Mouse (Mus musculus): Measurements from ENCODE around the gene Acads. TPM values are rescaled to one million over a fixed set of nuclear protein-coding genes. Genes with fewer than 3 reads are reported as not detected.
"Not testable (repeated sequence)": the region's sequence is repeated elsewhere in the genome, so short reads cannot be mapped to it uniquely, and the experiment has no call there.

The Acads gene
- polyA plus RNA-seq (2016; fragmentation: Nextera tagmentation; extraction: Ambion mirVana) = 38.1 and 38.5 TPM in 2 replicates

- ATAC-seq (ENCODE audit: low FRiP score, low read depth) = peak; percentile 85
- peaks cover 13% of the 10 kb centered on the region; the same call in 1 of the 2 replicates for H3K4me1 ChIP-seq
- peak within 1 kb of the TSS; percentile 35; the same call in 1 of the 2 replicates for H3K27ac ChIP-seq (replicated peaks)
- WGBS = under 1% methylated on average over 37 of the region's 39 CpGs
- peak within 1 kb of the TSS; percentile 80 for H3K9ac ChIP-seq (replicated peaks)
- H3K36me3 ChIP-seq = peaks cover 41% of the 10 kb centered on the region
- peak within 1 kb of the TSS; percentile 81 for H3K4me3 ChIP-seq
- no peaks in the 10 kb centered on the region for H3K9me3 ChIP-seq
- peak within 1 kb of the TSS; percentile 77 for H3K4me2 ChIP-seq (replicated peaks)
- H3K27me3 ChIP-seq = no peaks in the 10 kb centered on the region
Measured at GRCm38 (mm10) chr5:115118961-115119570, at the start of gene Acads. Gene Acads, minus strand, starts transcription at chr5:115119346.

DNA sequence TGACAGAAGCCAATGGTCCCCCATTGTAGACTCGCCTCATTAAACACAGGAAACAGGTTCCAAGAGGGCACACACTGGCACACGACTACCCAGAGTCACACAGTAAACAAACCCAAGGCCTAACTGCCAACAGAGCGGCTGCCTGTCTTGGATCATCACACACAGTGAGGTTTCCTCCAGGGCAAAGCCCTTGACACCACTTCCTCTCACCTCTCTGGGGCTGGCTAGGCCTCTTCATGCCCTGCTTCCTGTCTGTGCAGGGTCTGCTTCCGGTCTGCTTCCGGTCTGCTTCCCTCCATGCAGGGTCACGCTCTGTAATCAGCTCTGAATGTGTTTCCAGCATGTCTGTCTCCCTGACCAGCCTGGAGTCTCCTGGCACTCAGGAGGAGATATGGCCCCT, 48.2 kb upstream of the Acads start:
- no peak for ATAC-seq (ENCODE audit: low FRiP score, low read depth)
- no peak overlapping the region for H3K9ac ChIP-seq (replicated peaks)
- no peak overlapping the region for H3K4me3 ChIP-seq
- no peaks in the 10 kb centered on the region for H3K27me3 ChIP-seq
- 82% methylated on average over 6 of the region's 6 CpGs for WGBS
- H3K36me3 ChIP-seq = no peaks in the 10 kb centered on the region
- no peak overlapping the region for H3K27ac ChIP-seq (replicated peaks)
- peaks cover 6% of the 10 kb centered on the region; the same call in 1 of the 2 replicates for H3K4me1 ChIP-seq
- H3K4me2 ChIP-seq (replicated peaks) = no peak overlapping the region
- no peaks in the 10 kb centered on the region for H3K9me3 ChIP-seq

DNA sequence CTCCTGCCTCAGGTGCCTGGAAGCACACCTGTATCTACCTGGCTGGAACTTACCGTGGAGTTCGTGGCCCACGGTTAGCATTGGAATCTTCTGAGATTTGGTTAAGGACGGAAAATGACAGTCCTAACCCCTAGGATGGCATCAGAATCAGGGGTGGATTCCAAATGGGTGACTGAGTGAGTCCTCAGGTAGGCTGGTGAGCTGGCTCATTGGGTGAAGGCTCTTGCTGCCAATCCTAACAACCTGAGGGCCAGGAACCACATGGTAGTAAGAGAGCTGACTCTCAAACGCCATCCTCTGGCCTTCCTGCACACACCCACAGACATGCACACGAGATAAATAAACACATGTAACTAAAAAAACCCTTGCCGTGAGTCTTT, 47.7 kb upstream of the Acads start:
- Histone ChIP-seq H3K4me3 (no peak overlapping the region), H3K27ac (replicated peaks) (no peak overlapping the region), H3K9ac (replicated peaks) (no peak overlapping the region), H3K27me3 (no peaks in the 10 kb centered on the region), H3K4me1 (peaks cover 6% of the 10 kb centered on the region; the same call in 1 of the 2 replicates), H3K4me2 (replicated peaks) (no peak overlapping the region), H3K36me3 (no peaks in the 10 kb centered on the region), H3K9me3 (no peaks in the 10 kb centered on the region)
- whole genome bisulfite sequencing = 85% methylated on average over 7 of the region's 7 CpGs
- no peak for ATAC-seq (ENCODE audit: low FRiP score, low read depth)

DNA sequence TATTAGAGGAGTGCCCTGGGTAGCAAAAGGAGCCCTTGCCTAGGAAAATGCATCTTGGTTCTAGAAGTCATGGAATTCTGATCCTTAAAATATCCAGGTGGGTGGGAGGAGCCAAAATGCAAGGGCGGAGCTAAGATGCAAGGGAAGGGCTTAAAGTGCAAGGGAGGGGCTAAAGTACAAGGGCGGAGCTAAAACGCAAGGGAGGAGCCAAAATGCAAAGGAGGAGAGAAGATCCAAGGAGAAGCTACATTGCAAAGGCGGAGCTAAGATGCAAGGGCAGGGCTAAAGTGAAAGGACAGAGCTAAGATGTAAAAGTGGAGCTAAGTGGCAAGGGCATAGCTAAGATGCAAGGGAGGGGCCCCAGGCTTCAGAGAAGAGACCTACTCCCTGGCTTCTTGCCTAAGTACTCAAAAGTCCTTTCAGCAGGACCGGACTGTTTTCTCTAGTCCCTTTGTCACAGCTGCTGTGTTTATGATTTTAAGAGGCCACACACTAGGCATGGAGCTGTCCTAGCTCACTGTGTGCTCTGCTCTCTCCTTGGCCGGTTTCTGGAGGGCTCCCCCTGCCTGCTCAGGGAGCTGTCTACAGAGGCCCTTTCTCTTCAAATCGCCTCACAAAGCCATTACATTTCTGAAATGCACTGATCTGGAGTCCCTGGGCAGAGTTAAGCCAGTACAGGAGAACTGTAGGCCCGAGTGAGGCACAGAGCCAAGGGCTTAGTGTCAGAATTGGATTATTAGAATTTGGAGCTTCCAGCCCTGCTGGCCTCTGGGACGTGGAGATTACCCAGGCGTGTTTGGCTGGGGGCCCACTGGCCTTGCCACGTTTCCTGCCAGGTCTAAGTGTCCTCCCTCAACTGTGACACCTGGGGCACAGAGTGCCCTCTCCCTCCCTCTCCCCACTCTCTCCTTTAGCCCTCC, 47.0 kb upstream of the Acads start:
- ATAC-seq (ENCODE audit: low FRiP score, low read depth) = no peak
- Histone ChIP-seq H3K36me3 (no peaks in the 10 kb centered on the region), H3K9me3 (no peaks in the 10 kb centered on the region), H3K4me3 (no peak overlapping the region), H3K4me2 (replicated peaks) (no peak overlapping the region), H3K27me3 (no peaks in the 10 kb centered on the region), H3K4me1 (peaks cover 6% of the 10 kb centered on the region; the same call in 1 of the 2 replicates), H3K9ac (replicated peaks) (no peak overlapping the region), H3K27ac (replicated peaks) (no peak overlapping the region)
- 53% methylated on average over 11 of the region's 11 CpGs for WGBS

- no peak overlapping the region for H3K4me2 ChIP-seq (replicated peaks)
- no peak for ATAC-seq (ENCODE audit: low FRiP score, low read depth)
- H3K9ac ChIP-seq (replicated peaks) = no peak overlapping the region
- H3K36me3 ChIP-seq = no peaks in the 10 kb centered on the region
- H3K27me3 ChIP-seq = no peaks in the 10 kb centered on the region
- no peak overlapping the region for H3K4me3 ChIP-seq
- H3K27ac ChIP-seq (replicated peaks) = no peak overlapping the region
- 65% methylated on average over 9 of the region's 9 CpGs for WGBS
- H3K4me1 ChIP-seq = peaks cover 6% of the 10 kb centered on the region; the same call in 1 of the 2 replicates
- no peaks in the 10 kb centered on the region for H3K9me3 ChIP-seq
Measured at GRCm38 (mm10) chr5:115165351-115165750, 46.2 kb upstream of the Acads start.

DNA sequence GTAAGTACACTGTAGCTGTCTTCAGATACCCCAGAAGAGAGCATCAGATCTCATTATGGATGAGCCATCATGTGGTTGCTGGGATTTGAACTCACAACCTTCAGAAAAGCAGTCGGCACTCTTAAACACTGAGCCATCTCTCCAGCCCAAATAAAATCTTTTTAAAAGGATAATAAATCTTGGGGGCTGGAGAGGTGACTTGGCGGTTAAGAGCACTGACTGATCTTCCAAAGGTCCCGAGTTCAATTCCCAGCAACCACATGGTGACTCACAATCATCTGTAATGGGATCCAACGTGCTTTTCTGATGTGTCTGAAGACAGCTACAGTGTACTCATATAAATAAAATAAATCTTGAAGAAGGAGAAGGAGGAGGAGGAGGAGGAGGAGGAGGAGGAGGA, 45.3 kb upstream of the Acads start:
- H3K27ac ChIP-seq (replicated peaks); H3K27me3 ChIP-seq; ATAC-seq (ENCODE audit: low FRiP score, low read depth); H3K4me2 ChIP-seq (replicated peaks); H3K4me1 ChIP-seq; H3K4me3 ChIP-seq; H3K36me3 ChIP-seq; H3K9me3 ChIP-seq; H3K9ac ChIP-seq (replicated peaks): not testable (repeated sequence)
- WGBS = 86% methylated on average over 4 of the region's 4 CpGs

DNA sequence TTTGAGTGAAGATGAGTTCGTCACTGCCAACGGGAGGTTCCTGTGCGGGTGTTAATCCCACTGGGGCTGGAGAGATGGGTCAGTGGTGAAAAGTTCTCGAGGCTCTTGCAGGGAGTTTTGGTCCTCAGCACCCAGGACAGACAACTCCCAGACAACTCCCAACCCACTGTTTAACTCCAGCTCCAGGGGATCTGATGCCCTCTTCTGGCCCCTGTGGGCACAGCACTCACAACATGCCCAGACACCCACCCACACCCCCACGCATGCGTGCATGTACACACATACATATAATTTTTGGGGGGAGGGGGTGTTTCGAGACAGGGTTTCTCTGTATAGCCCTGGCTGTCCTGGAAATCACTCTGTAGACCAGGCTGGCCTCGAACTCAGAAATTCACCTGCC, 44.4 kb upstream of the Acads start:
- H3K4me2 ChIP-seq (replicated peaks) = no peak overlapping the region
- no peaks in the 10 kb centered on the region for H3K36me3 ChIP-seq

DNA sequence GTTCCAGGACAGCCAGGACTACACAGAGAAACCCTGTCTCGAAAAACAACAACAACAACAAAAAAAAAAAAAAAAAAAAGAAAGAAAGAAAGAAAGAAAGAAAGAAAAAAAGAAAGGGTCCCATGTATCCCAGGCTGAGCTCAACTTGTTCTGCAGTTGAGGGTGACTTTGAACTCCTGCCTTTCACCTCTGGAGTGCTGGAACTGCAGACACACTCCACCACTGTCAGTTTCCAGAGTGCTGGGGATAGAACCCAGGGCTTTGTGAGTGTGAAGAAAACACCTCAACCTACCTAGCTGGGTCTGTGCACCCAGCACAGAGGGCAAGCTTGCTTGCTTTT, 42.8 kb upstream of the Acads start:
- not testable (repeated sequence) for ATAC-seq (ENCODE audit: low FRiP score, low read depth); H3K9ac ChIP-seq (replicated peaks)
- peaks cover 10% of the 10 kb centered on the region for H3K4me1 ChIP-seq

More for the DNA sequence above, 44.4 kb upstream of the Acads start:
- Histone ChIP-seq H3K4me1 (peaks cover 4% of the 10 kb centered on the region; the same call in 1 of the 2 replicates), H3K4me3 (no peak overlapping the region), H3K27ac (replicated peaks) (no peak overlapping the region), H3K9ac (replicated peaks) (no peak overlapping the region), H3K27me3 (no peaks in the 10 kb centered on the region), H3K9me3 (no peaks in the 10 kb centered on the region)
- WGBS = 46% methylated on average over 8 of the region's 8 CpGs
- ATAC-seq (ENCODE audit: low FRiP score, low read depth) = no peak

DNA sequence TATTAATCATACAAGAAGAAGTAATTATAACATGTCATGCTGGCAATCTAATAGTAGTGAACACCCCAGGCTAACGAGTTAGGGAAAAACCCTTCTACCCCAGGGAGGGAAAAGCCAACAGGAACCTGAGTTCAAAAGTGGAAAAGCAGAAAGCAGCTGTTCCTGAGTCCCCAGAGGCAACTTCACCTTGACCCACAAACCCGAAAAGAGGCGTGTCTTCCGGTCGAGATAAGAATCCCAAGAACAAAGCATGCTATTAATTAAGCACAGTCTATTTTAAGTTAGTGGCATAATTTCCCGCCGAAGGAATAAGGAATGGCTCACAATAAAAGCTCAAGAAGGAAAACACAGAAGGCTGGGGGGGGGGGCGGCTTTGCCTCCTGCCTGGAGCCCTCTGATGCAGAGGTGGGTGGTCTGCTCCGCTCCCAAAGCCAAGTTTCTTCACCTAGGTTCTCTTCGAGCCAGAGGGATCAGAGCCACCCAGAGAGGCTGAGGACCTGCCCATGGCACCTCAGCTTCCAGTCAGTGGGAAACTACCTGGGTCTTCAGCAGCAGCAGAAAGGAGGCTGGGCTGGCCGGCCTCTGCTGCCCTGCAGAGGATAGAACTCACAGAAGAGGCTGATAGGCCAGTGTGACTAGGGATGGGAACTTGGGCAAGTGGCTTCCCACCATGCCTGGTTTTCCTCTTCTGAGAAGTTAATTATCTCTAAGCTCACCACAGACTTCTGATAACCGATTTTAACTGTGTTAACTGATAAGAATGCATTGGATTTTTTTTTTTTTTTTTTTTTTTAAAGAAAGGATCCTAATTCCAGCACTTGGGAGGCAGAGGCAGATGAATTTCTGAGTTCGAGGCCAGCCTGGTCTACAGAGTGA, 42.2 kb upstream of the Acads start:
- H3K9ac ChIP-seq (replicated peaks) = no peak overlapping the region
- H3K36me3 ChIP-seq = no peaks in the 10 kb centered on the region
- WGBS = 64% methylated on average over 13 of the region's 13 CpGs
- H3K4me3 ChIP-seq = no peak overlapping the region
- H3K9me3 ChIP-seq = no peaks in the 10 kb centered on the region
- peaks cover 16% of the 10 kb centered on the region for H3K4me1 ChIP-seq
- H3K4me2 ChIP-seq (replicated peaks) = 0 out of 2 replicates have a peak overlapping the region, but pooled peaks have one; percentile 3
- no peak overlapping the region for H3K27ac ChIP-seq (replicated peaks)
- ATAC-seq (ENCODE audit: low FRiP score, low read depth) = no peak
- no peaks in the 10 kb centered on the region for H3K27me3 ChIP-seq

More for the DNA sequence above, 42.8 kb upstream of the Acads start:
- not testable (repeated sequence) for H3K4me2 ChIP-seq (replicated peaks); H3K4me3 ChIP-seq; H3K27me3 ChIP-seq; H3K27ac ChIP-seq (replicated peaks); H3K36me3 ChIP-seq; H3K9me3 ChIP-seq
- 82% methylated on average over 1 of the region's 1 CpGs for WGBS

DNA sequence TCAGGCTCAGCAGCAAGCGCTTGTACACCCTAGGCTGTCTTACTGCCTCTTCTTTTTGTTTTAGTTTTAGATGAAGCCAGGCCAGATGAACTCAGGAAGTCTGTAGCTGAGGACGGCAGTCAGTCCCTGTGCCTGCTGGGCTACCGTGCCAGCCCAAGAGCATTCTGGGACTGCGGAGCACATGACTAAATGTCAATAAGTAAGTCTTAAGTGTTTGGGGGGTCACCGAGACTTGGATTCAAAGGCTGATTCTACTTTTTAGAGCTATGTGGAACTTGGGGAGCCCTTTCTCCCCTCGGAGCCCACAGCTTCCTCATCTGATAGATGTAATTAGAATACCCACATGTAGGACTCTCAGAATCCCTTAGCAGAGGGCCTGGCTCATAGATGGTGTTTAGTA, 41.5 kb upstream of the Acads start:
- ATAC-seq (ENCODE audit: low FRiP score, low read depth) = no peak
- 86% methylated on average over 6 of the region's 6 CpGs for WGBS
- Histone ChIP-seq H3K4me3 (no peak overlapping the region), H3K9me3 (no peaks in the 10 kb centered on the region), H3K27me3 (no peaks in the 10 kb centered on the region), H3K36me3 (no peaks in the 10 kb centered on the region), H3K4me2 (replicated peaks) (no peak overlapping the region), H3K27ac (replicated peaks) (no peak overlapping the region), H3K9ac (replicated peaks) (no peak overlapping the region), H3K4me1 (peaks cover 23% of the 10 kb centered on the region)

GRCm38 (mm10) chr5:115159165-115159564, 40.0 kb upstream of the Acads start:
- Histone ChIP-seq H3K4me1 (peaks cover 33% of the 10 kb centered on the region), H3K4me2 (replicated peaks) (peak overlapping the region; percentile 92), H3K9ac (replicated peaks) (peak overlapping the region; percentile 60), H3K36me3 (no peaks in the 10 kb centered on the region), H3K9me3 (no peaks in the 10 kb centered on the region), H3K27ac (replicated peaks) (peak overlapping the region; percentile 93), H3K27me3 (no peaks in the 10 kb centered on the region), H3K4me3 (peak overlapping the region; percentile 96)
- WGBS = 37% methylated on average over 12 of the region's 12 CpGs
- no peak for ATAC-seq (ENCODE audit: low FRiP score, low read depth)

Data from midbrain, embryonic 12.5 days (tissue).